Mouse (Mus musculus) bone marrow macrophage, adult 2 months (primary cell): ENCODE data around the gene Mrpl55.

Experiments used
- CTCF ChIP-seq: IDR thresholded peaks from 2 replicates; pipeline ENCODE4 v1.5.1; 2012; ENCODE audit warnings: low read depth, mild to moderate bottlenecking, low read length, moderate library complexity
- POLR2A ChIP-seq: IDR thresholded peaks from 2 replicates; pipeline ENCODE4 v1.6.1; 2012; ENCODE audit warnings: mild to moderate bottlenecking, low read depth, low read length, borderline replicate concordance

GRCm38 (mm10) chr11:59155900-59156299 lies 46.4 kb upstream of the Mrpl55 start:
- TF ChIP-seq POLR2A (no peak), CTCF (no peak)
